Mouse (Mus musculus) heart, embryonic 13.5 days (tissue): ENCODE results near the gene B3gnt7. TPM values are rescaled to one million over a fixed set of nuclear protein-coding genes. Genes with fewer than 3 reads are reported as not detected.
"Not testable (repeated sequence)": the region's sequence is repeated elsewhere in the genome, so short reads cannot be mapped to it uniquely, and the experiment has no call there.

Source experiments
- ATAC-seq: fragments of 200-750 bp; cut with Nextera tagmentation; 2 replicates; pipeline ENCODE4 v1.8.0; 2017; ENCODE audit warnings: moderate TSS enrichment; ENCODE audit not compliant: insufficient number of reproducible peaks, low FRiP score, low TSS enrichment; ENCODE audit errors: extremely low read depth
- H3K27ac ChIP-seq: fragments of 300-500 bp; sonication (generic); replicated peaks from 2 replicates; pipeline ENCODE4 v1.5.1; 2015; ENCODE audit warnings: moderate library complexity, mild to moderate bottlenecking, inconsistent platforms
- H3K27me3 ChIP-seq: fragments of 300-500 bp; sonication (generic); replicated peaks from 2 replicates; pipeline ENCODE4 v1.6.1; 2015; ENCODE audit warnings: mild to moderate bottlenecking, inconsistent platforms
- H3K36me3 ChIP-seq: fragments of 300-500 bp; sonication (generic); 2 replicates; pipeline ENCODE4 v1.6.1; 2015; ENCODE audit warnings: mild to moderate bottlenecking, inconsistent platforms
- H3K4me1 ChIP-seq: fragments of 300-500 bp; sonication (generic); 2 replicates; pipeline ENCODE4 v1.6.1; 2015; ENCODE audit warnings: inconsistent platforms
- H3K4me2 ChIP-seq: fragments of 300-500 bp; sonication (generic); 2 replicates; pipeline ENCODE4 v1.6.1; 2015; ENCODE audit warnings: inconsistent platforms, mild to moderate bottlenecking, moderate library complexity
- H3K4me3 ChIP-seq: fragments of 300-500 bp; sonication (generic); 2 replicates; pipeline ENCODE4 v1.5.1; 2015; ENCODE audit warnings: moderate library complexity, mild to moderate bottlenecking, inconsistent platforms
- H3K9ac ChIP-seq: fragments of 300-500 bp; sonication (generic); 2 replicates; pipeline ENCODE4 v1.6.1; 2015; ENCODE audit warnings: inconsistent platforms, mild to moderate bottlenecking, moderate library complexity
- H3K9me3 ChIP-seq: fragments of 300-500 bp; sonication (generic); 2 replicates; pipeline ENCODE4 v1.6.1; 2016; ENCODE audit warnings: inconsistent platforms
- WGBS: fragments of 180-500 bp; shearing (Covaris S2); methylation state at CpG from one replicate; pipeline ENCODE4 v1.1.7; 2015; ENCODE audit warnings: mixed read lengths; 5-methylcytosine and 5-hydroxymethylcytosine counted together
- polyA plus RNA-seq: library from polyadenylated mRNA; unstranded; fragments of >200 nt; fragmentation: Nextera tagmentation; extraction: Ambion mirVana; gene quantifications from 2 replicates; pipeline ENCODE4 v1.2.1, GENCODE M21; 2015

B3gnt7 gene
- polyA plus RNA-seq, 1 experiment from 2014 or later = 4.5 TPM

GRCm38 (mm10) chr1:86313772-86314125, 11.1 kb downstream of the B3gnt7 start:
- no peaks in the 10 kb centered on the region; the same call in 1 of the 2 replicates for H3K4me1 ChIP-seq
- no peaks in the 10 kb centered on the region for H3K9me3 ChIP-seq
- no peak overlapping the region for H3K9ac ChIP-seq
- peak overlapping the region; percentile 37 for H3K4me2 ChIP-seq
- H3K36me3 ChIP-seq = no peaks in the 10 kb centered on the region
- ATAC-seq = no peak
- no peak overlapping the region; the same call in 1 of the 2 replicates for H3K4me3 ChIP-seq
- H3K27ac ChIP-seq = no peak overlapping the region
- 24% methylated on average over 15 of the region's 15 CpGs for WGBS
- peaks cover 12% of the 10 kb centered on the region; the same call in 1 of the 2 replicates for H3K27me3 ChIP-seq

GRCm38 (mm10) chr1:86320822-86321413, 18.3 kb downstream of the B3gnt7 start:
- H3K36me3 ChIP-seq = no peaks in the 10 kb centered on the region
- no peak overlapping the region for H3K9ac ChIP-seq
- H3K9me3 ChIP-seq = no peaks in the 10 kb centered on the region
- no peak overlapping the region for H3K27ac ChIP-seq
- no peak overlapping the region for H3K4me3 ChIP-seq
- H3K4me2 ChIP-seq = no peak overlapping the region
- no peaks in the 10 kb centered on the region for H3K27me3 ChIP-seq
- no peaks in the 10 kb centered on the region for H3K4me1 ChIP-seq
- WGBS = 80% methylated on average over 6 of the region's 8 CpGs
- ATAC-seq = no peak

- no peak for ATAC-seq
- 36% methylated on average over 2 of the region's 2 CpGs for WGBS
These were observed 33.7 kb downstream of the B3gnt7 start for GRCm38 (mm10) chr1:86336330-86336729.

GRCm38 (mm10) chr1:86339156-86339812, 36.7 kb downstream of the B3gnt7 start:
- ATAC-seq = no peak
- 27% methylated on average over 4 of the region's 4 CpGs for WGBS
- no peak overlapping the region for H3K4me2 ChIP-seq

More at GRCm38 (mm10) chr1:86336330-86336729, 33.7 kb downstream of the B3gnt7 start:
- Histone ChIP-seq H3K9me3 (no peaks in the 10 kb centered on the region), H3K4me3 (no peak overlapping the region), H3K27ac (no peak overlapping the region), H3K4me2 (no peak overlapping the region), H3K36me3 (no peaks in the 10 kb centered on the region), H3K4me1 (no peaks in the 10 kb centered on the region), H3K9ac (no peak overlapping the region), H3K27me3 (peaks cover 8% of the 10 kb centered on the region; the same call in 1 of the 2 replicates)

GRCm38 (mm10) chr1:86341096-86341495, 38.5 kb downstream of the B3gnt7 start:
- not testable (repeated sequence) for H3K4me2 ChIP-seq, H3K27ac ChIP-seq, H3K9ac ChIP-seq, H3K4me3 ChIP-seq, H3K27me3 ChIP-seq, H3K36me3 ChIP-seq, H3K9me3 ChIP-seq, ATAC-seq, H3K4me1 ChIP-seq
- 60% methylated on average over 2 of the region's 2 CpGs for WGBS

More at GRCm38 (mm10) chr1:86339156-86339812, 36.7 kb downstream of the B3gnt7 start:
- Histone ChIP-seq H3K9ac (no peak overlapping the region), H3K27me3 (peaks cover 6% of the 10 kb centered on the region; the same call in 1 of the 2 replicates), H3K36me3 (no peaks in the 10 kb centered on the region), H3K27ac (no peak overlapping the region), H3K9me3 (no peaks in the 10 kb centered on the region), H3K4me1 (no peaks in the 10 kb centered on the region), H3K4me3 (no peak overlapping the region)

- no peak for ATAC-seq
- no peak overlapping the region for H3K9ac ChIP-seq
- H3K27me3 ChIP-seq = no peaks in the 10 kb centered on the region
- WGBS = 84% methylated on average over 2 of the region's 2 CpGs
- no peaks in the 10 kb centered on the region for H3K4me1 ChIP-seq
- no peaks in the 10 kb centered on the region for H3K9me3 ChIP-seq
- no peak overlapping the region for H3K4me2 ChIP-seq
- H3K27ac ChIP-seq = no peak overlapping the region
- H3K36me3 ChIP-seq = peaks cover 14% of the 10 kb centered on the region
- no peak overlapping the region for H3K4me3 ChIP-seq
These were observed 39.7 kb downstream of the B3gnt7 start for GRCm38 (mm10) chr1:86342371-86342770.

GRCm38 (mm10) chr1:86343087-86343645, 40.5 kb downstream of the B3gnt7 start:
- ATAC-seq = no peak
- no peak overlapping the region for H3K9ac ChIP-seq
- no peaks in the 10 kb centered on the region for H3K27me3 ChIP-seq
- H3K4me2 ChIP-seq = no peak overlapping the region
- H3K9me3 ChIP-seq = no peaks in the 10 kb centered on the region
- peaks cover 22% of the 10 kb centered on the region for H3K36me3 ChIP-seq
- H3K4me3 ChIP-seq = no peak overlapping the region
- H3K27ac ChIP-seq = no peak overlapping the region
- WGBS = 80% methylated on average over 1 of the region's 1 CpGs
- no peaks in the 10 kb centered on the region for H3K4me1 ChIP-seq

GRCm38 (mm10) chr1:86343969-86344861, 41.6 kb downstream of the B3gnt7 start:
- 50% methylated on average over 4 of the region's 4 CpGs for WGBS
- no peak overlapping the region for H3K27ac ChIP-seq
- no peaks in the 10 kb centered on the region for H3K27me3 ChIP-seq
- no peak overlapping the region for H3K9ac ChIP-seq
- H3K4me3 ChIP-seq = no peak overlapping the region
- ATAC-seq = no peak
- H3K9me3 ChIP-seq = no peaks in the 10 kb centered on the region
- H3K4me2 ChIP-seq = no peak overlapping the region
- H3K36me3 ChIP-seq = peaks cover 32% of the 10 kb centered on the region
- no peaks in the 10 kb centered on the region for H3K4me1 ChIP-seq

GRCm38 (mm10) chr1:86345069-86345468, 42.4 kb downstream of the B3gnt7 start:
- no peak overlapping the region for H3K9ac ChIP-seq
- peaks cover 41% of the 10 kb centered on the region for H3K36me3 ChIP-seq
- H3K4me3 ChIP-seq = no peak overlapping the region
- H3K27me3 ChIP-seq = no peaks in the 10 kb centered on the region
- no peaks in the 10 kb centered on the region for H3K4me1 ChIP-seq
- H3K9me3 ChIP-seq = no peaks in the 10 kb centered on the region
- H3K27ac ChIP-seq = no peak overlapping the region
- no peak for ATAC-seq
- no peak overlapping the region for H3K4me2 ChIP-seq
- WGBS = 82% methylated on average over 4 of the region's 4 CpGs

- H3K9me3 ChIP-seq = no peaks in the 10 kb centered on the region
- H3K9ac ChIP-seq = no peak overlapping the region
- 92% methylated on average over 4 of the region's 4 CpGs for WGBS
- no peaks in the 10 kb centered on the region for H3K4me1 ChIP-seq
- no peak overlapping the region for H3K4me2 ChIP-seq
- ATAC-seq = no peak
- no peak overlapping the region for H3K27ac ChIP-seq
- no peaks in the 10 kb centered on the region for H3K27me3 ChIP-seq
- H3K36me3 ChIP-seq = peaks cover 50% of the 10 kb centered on the region
- H3K4me3 ChIP-seq = no peak overlapping the region
These were observed 43.3 kb downstream of the B3gnt7 start for GRCm38 (mm10) chr1:86345956-86346355.
